Mouse (Mus musculus): Measurements from ENCODE around the gene Gm20830.
"Not testable (repeated sequence)": the region's sequence is repeated elsewhere in the genome, so short reads cannot be mapped to it uniquely, and the experiment has no call there.

Gm20830 gene

DNA sequence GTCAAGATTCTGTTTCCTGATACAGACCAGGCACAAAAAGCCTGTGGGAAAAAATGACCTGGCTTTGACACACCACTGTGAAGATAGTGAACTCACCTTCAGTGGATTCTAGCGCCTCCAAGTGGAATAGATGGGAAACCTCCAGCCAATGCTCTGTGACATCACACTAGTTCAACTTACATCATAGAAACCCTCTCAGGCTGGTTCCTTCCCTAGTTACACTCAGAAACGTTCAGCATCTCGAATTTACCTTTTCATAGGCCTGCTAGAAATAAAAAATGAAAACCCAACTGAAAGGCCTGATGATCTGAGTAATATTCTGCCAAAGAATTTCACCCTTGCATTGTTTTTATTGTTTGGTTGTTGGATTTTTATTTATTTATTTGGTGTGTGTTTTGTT is at the start of gene Gm20830:
Gene Gm20830, minus strand, starts transcription at position 101 of the 400 bp plus-strand sequence.
- not testable (repeated sequence) for DNase-seq (ENCODE audit: low spot score)
